10 mouse cellular contexts compared by ENCODE assay signal in the genomic region with DNA sequence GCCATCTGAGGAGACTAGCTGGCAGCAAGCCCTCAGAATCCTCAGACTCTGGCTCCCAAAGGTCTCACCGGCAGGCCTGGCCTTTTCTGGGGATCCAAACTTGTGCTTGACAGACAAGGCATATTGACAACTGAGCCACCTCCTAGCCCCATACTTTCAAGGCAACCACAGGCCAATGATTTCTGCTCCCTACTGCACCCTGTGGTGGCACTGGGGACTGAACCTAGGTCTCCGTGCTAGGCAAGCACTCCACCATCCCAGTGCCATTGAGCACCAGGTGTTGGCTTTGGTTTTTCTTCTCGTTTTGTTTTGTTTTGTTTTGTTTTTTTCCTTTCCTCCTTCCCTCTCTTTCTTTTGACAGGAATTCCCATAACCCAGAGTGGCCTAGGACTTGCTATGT. TPM values are rescaled to one million over a fixed set of nuclear protein-coding genes. Genes with fewer than 3 reads are reported as not detected.
DNase-seq lines count a peak whose midpoint lies in the region; ATAC-seq and TF ChIP-seq lines count a peak whose summit lies in the region.
"Had no signal": no experiment of that assay in that cellular context is flagged by ENCODE, and none has a peak within 500 bp of the region (broad histone marks: within the 10 kb centered on the region; RNA-seq: fewer than 3 reads in every experiment).

No protein-coding gene starts in this region.

- H3K4me2 ChIP-seq in lung, postnatal 0 days (replicated peaks; ENCODE audit: low read depth, low read length), result no peak overlapping the region
- H3K4me2 ChIP-seq: heart, embryonic 13.5 days had no signal

- H3K9ac ChIP-seq in heart, adult 2 months (ENCODE audit: low read depth, low read length), result no peak overlapping the region
- H3K9ac ChIP-seq in lung, postnatal 0 days (replicated peaks; ENCODE audit: low read depth), result no peak overlapping the region
- no peak overlapping the region for H3K9ac ChIP-seq in ES-Bruce4 (ENCODE audit: low read depth, poor library complexity, severe bottlenecking)
- H3K9ac ChIP-seq: heart, embryonic 13.5 days had no signal

- H3K4me3 ChIP-seq in heart, adult 2 months, result no peak overlapping the region
- no peak overlapping the region for H3K4me3 ChIP-seq in lung, postnatal 0 days (ENCODE audit: low read depth, low read length)
- H3K4me3 ChIP-seq in ES-Bruce4 (ENCODE audit: low read depth, low read length), result no peak overlapping the region
- H3K4me3 ChIP-seq: heart, embryonic 13.5 days had no signal

- no peak for ATAC-seq in lung, postnatal 0 days
- ATAC-seq: hindbrain, embryonic 16.5 days had no signal

- TF ChIP-seq EP300 in heart, adult 2 months (IDR thresholded peaks at IDR 0.05; ENCODE audit: insufficient read depth, low read depth, low read length), result no peak
- TF ChIP-seq EP300 in lung, postnatal 0 days (IDR thresholded peaks at IDR 0.05), result no peak
- TF ChIP-seq EP300 in ES-Bruce4 (IDR thresholded peaks at IDR 0.05; ENCODE audit: insufficient read depth, low read depth, low read length), result no peak

- H3K79me2 ChIP-seq in heart, adult 2 months (replicated peaks; ENCODE audit: control insufficient read depth, insufficient read depth, low read length), result no peaks in the 10 kb centered on the region

- no peaks in the 10 kb centered on the region for H3K9me3 ChIP-seq in lung, postnatal 0 days (ENCODE audit: low read length)
- H3K9me3 ChIP-seq in ES-Bruce4 (replicated peaks; ENCODE audit: control insufficient read depth, insufficient read depth, low read length, poor library complexity, severe bottlenecking), result no peaks in the 10 kb centered on the region
- H3K9me3 ChIP-seq: heart, embryonic 13.5 days had no signal

- no peaks in the 10 kb centered on the region for H3K27me3 ChIP-seq in heart, adult 2 months (ENCODE audit: control insufficient read depth, insufficient read depth, low read length)
- H3K27me3 ChIP-seq in lung, postnatal 0 days (replicated peaks; ENCODE audit: insufficient read depth, low read length), result no peaks in the 10 kb centered on the region
- H3K27me3 ChIP-seq in ES-Bruce4 (ENCODE audit: control insufficient read depth, insufficient read depth, low read length, poor library complexity, severe bottlenecking), result no peaks in the 10 kb centered on the region
- H3K27me3 ChIP-seq: heart, embryonic 13.5 days had no signal

- TF ChIP-seq CTCF in heart, adult 2 months (IDR thresholded peaks at IDR 0.05), result peak; percentile 33; the same call in 1 of the 2 replicates
- TF ChIP-seq CTCF in lung, postnatal 0 days (IDR thresholded peaks at IDR 0.05), result peak; percentile 64
- peak; percentile 29 for TF ChIP-seq CTCF in ES-Bruce4 (IDR thresholded peaks at IDR 0.05; ENCODE audit: low read depth, low read length)

- intact Hi-C loops in heart, adult 2 months (cut with DNase I), result no loop called here
- intact Hi-C loops in left cerebral cortex, postnatal 25 days (cut with DNase I), result no loop called here

- H3K27ac ChIP-seq in heart, adult 2 months, result no peak overlapping the region
- no peak overlapping the region for H3K27ac ChIP-seq in lung, postnatal 0 days (ENCODE audit: low read length)
- H3K27ac ChIP-seq in ES-Bruce4 (ENCODE audit: insufficient read depth, low read length), result no peak overlapping the region; the same call in 1 of the 2 replicates
- H3K27ac ChIP-seq: heart, embryonic 13.5 days had no signal

- TF ChIP-seq POLR2A in heart, adult 2 months (IDR thresholded peaks at IDR 0.05; ENCODE audit: insufficient read depth, low read depth, low read length), result no peak
- TF ChIP-seq POLR2A in ES-Bruce4 (IDR thresholded peaks at IDR 0.05; ENCODE audit: insufficient read depth, low read length), result no peak

- no peak for DNase-seq in heart, adult 2 months
- DNase-seq in heart, adult 18-20 months, result no peak
- DNase-seq in lung, postnatal 0 days (ENCODE audit: low spot score), result peak; percentile 20
- DNase-seq in lung, postnatal 4 days, result no peak
- DNase-seq in induced T-regulatory cell, adult 2 months (ENCODE audit: low read depth), result peak; percentile 48
- DNase-seq in gastrocnemius, adult 18-20 months (ENCODE audit: low spot score), result no peak
- DNase-seq in left cerebral cortex, postnatal 25 days (ENCODE audit: low spot score in 2 of 2), result no peak

- H3K36me3 ChIP-seq in heart, adult 2 months (ENCODE audit: control insufficient read depth, insufficient read depth, low read length), result no peaks in the 10 kb centered on the region
- H3K36me3 ChIP-seq in lung, postnatal 0 days (ENCODE audit: insufficient read depth, low read length), result peaks cover 20% of the 10 kb centered on the region
- peaks cover 4% of the 10 kb centered on the region; the same call in 1 of the 2 replicates for H3K36me3 ChIP-seq in ES-Bruce4 (ENCODE audit: control insufficient read depth, insufficient read depth, low read length, poor library complexity, severe bottlenecking)

- H3K4me1 ChIP-seq in heart, adult 2 months (ENCODE audit: control insufficient read depth, insufficient read depth, low read length), result 0 out of 2 replicates have a peak, but pooled peaks cover 2% of the 10 kb centered on the region
- H3K4me1 ChIP-seq in lung, postnatal 0 days (ENCODE audit: insufficient read depth, low read depth, low read length), result no peaks in the 10 kb centered on the region
- H3K4me1 ChIP-seq in ES-Bruce4 (ENCODE audit: control insufficient read depth, insufficient read depth, low read length), result no peaks in the 10 kb centered on the region

- 62% methylated on average over 3 of the region's 3 CpGs for WGBS in heart, adult 2 months
- 58% methylated on average over 3 of the region's 3 CpGs for WGBS in lung, postnatal 0 days

RNA-seq across cellular contexts. Expression of a gene that starts 10.0 kb away (rescaled TPM):
- total RNA-seq in heart, adult 2 months (2021), result 10 to 100 TPM; 57.3 to 62.9 TPM
- 45.3 and 52.7 TPM in 2 replicates for polyA plus RNA-seq in heart, adult 2 months (2012; rRNA removed)
- total RNA-seq in heart, adult 18-20 months (2021), result 10 to 100 TPM; 58.1 to 60.8 TPM
- 23.3 and 24.0 TPM in 2 replicates for polyA plus RNA-seq in lung, postnatal 0 days (2015; fragmentation: Nextera tagmentation; extraction: Ambion mirVana)
- 62.3 and 63.5 TPM in 2 replicates for polyA plus RNA-seq in ES-Bruce4 (2011; ENCODE audit: insufficient read depth, insufficient read length, low read depth, missing spikeins)
- total RNA-seq in gastrocnemius, adult 18-20 months (2021), result 10 to 100 TPM; 12.6 to 14.3 TPM
- total RNA-seq in left cerebral cortex, postnatal 25 days (2021), result 1 to 10 TPM; 7.4 to 7.5 TPM

RNA-seq across cellular contexts. Expression of a gene that starts 26.7 kb away (rescaled TPM):
- total RNA-seq in heart, adult 2 months (2021), result not detected
- 0.41 and 2.4 TPM in 2 replicates for polyA plus RNA-seq in heart, adult 2 months (2012; rRNA removed)
- under 1 TPM in 1 of 2 experiments, not detected in 1; 0.69 TPM for total RNA-seq in heart, adult 18-20 months (2021)
- 6.2 and 7.4 TPM in 2 replicates for polyA plus RNA-seq in lung, postnatal 0 days (2015; fragmentation: Nextera tagmentation; extraction: Ambion mirVana)
- polyA plus RNA-seq in ES-Bruce4 (2011; ENCODE audit: insufficient read depth, insufficient read length, low read depth, missing spikeins), result not detected in 2 replicates
- under 1 TPM in 1 of 2 experiments, not detected in 1; 0.26 TPM for total RNA-seq in gastrocnemius, adult 18-20 months (2021)
- not detected for total RNA-seq in left cerebral cortex, postnatal 25 days (2021)

RNA-seq across cellular contexts. Expression of a gene that starts 43.9 kb away (rescaled TPM):
- 10 to 100 TPM; 25.9 to 33.8 TPM for total RNA-seq in heart, adult 2 months (2021)
- polyA plus RNA-seq in heart, adult 2 months (2012; rRNA removed), result 87.9 and 92.7 TPM in 2 replicates
- 10 to 100 TPM; 24.3 to 24.6 TPM for total RNA-seq in heart, adult 18-20 months (2021)
- polyA plus RNA-seq in lung, postnatal 0 days (2015; fragmentation: Nextera tagmentation; extraction: Ambion mirVana), result 35.8 and 43.2 TPM in 2 replicates
- polyA plus RNA-seq in ES-Bruce4 (2011; ENCODE audit: insufficient read depth, insufficient read length, low read depth, missing spikeins), result 74.9 and 80.8 TPM in 2 replicates
- 1 to 10 TPM; 7.4 to 8.7 TPM for total RNA-seq in gastrocnemius, adult 18-20 months (2021)
- total RNA-seq in left cerebral cortex, postnatal 25 days (2021), result 10 to 100 TPM; 15.7 to 16.3 TPM

RNA-seq across cellular contexts. Expression of a gene that starts 48.5 kb away (rescaled TPM):
- 1 to 10 TPM; 5.1 to 6.8 TPM for total RNA-seq in heart, adult 2 months (2021)
- polyA plus RNA-seq in heart, adult 2 months (2012; rRNA removed), result 6.0 and 6.2 TPM in 2 replicates
- 1 to 10 TPM; 4.7 to 6.4 TPM for total RNA-seq in heart, adult 18-20 months (2021)
- 13.4 and 15.7 TPM in 2 replicates for polyA plus RNA-seq in lung, postnatal 0 days (2015; fragmentation: Nextera tagmentation; extraction: Ambion mirVana)
- 56.6 and 62.5 TPM in 2 replicates for polyA plus RNA-seq in ES-Bruce4 (2011; ENCODE audit: insufficient read depth, insufficient read length, low read depth, missing spikeins)
- 1 to 10 TPM; 1.9 TPM for total RNA-seq in gastrocnemius, adult 18-20 months (2021)
- 1 to 10 TPM; 1.6 to 1.7 TPM for total RNA-seq in left cerebral cortex, postnatal 25 days (2021)

Comparison
In these comparisons a context has a peak if more than half of its experiments do, and no peak if none do; other contexts are left out.
1. DNase-seq: peak in lung, postnatal 0 days (single experiment) and induced T-regulatory cell, adult 2 months (single experiment); none in heart, adult 2 months (0 of 2), heart, adult 18-20 months (0 of 2), lung, postnatal 4 days (0 of 2), gastrocnemius, adult 18-20 months (single experiment) and left cerebral cortex, postnatal 25 days (0 of 2).
2. Peak in every context shown above with its lines, with median percentiles within 50 percentile points of each other: CTCF ChIP-seq.